Mouse (Mus musculus) liver, adult 2 months (tissue): Measurements from ENCODE around the gene Plekhg2.

Experiments used
- CTCF ChIP-seq: fragments of 200-500 bp; IDR thresholded peaks from 2 replicates; pipeline ENCODE4 v1.5.1; 2011; ENCODE audit warnings: low read depth, low read length, control low read depth
- POLR2A ChIP-seq: fragments of 200-500 bp; IDR thresholded peaks from 2 replicates; pipeline ENCODE4 v1.6.1; 2011; ENCODE audit warnings: low read length, control low read depth; ENCODE audit not compliant: insufficient read depth; ENCODE audit errors: extremely low read depth

DNA sequence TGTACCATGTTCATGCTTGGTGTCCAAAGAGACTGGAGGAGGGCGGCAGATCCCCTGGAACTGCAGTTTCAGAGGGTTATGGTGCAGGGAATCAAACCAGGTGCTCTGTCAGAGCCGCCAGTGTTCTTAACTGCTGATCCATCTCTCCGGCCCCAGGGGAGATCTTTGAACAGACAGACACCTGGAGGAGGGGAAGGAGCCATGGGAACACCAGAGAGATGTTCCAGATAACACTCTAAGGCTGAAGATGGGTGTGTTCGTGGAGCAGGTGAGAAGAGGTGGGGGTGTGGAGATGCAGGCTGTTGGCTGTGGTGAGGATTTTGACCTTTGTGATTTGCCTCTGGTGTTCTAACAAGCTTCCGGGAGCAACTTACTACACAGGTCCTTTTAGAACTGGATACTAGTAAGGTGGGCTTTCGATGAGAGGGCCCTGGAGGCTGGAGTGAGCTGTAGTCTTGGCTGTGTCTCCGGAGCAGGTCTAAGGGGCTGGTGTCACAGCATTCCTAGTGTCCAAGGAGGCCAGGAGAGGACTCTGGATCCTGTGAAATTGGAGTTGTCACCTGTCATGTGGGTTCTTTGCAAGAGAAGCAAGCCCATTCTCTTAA, 1.6 kb upstream of the Plekhg2 start:
- TF ChIP-seq CTCF = no peak
- no peak for TF ChIP-seq POLR2A
